Mouse (Mus musculus) skeletal muscle tissue, adult 2 months (tissue): ENCODE results near the gene Gnai2.
A peak's percentile ranks its signal among the peaks of the same experiment; 100 is the strongest.
"Not testable (repeated sequence)": the region's sequence is repeated elsewhere in the genome, so short reads cannot be mapped to it uniquely, and the experiment has no call there.

Experiments
- DNase-seq: peaks from one replicate; pipeline ENCODE4 v3.0.0-alpha.2; 2012; ENCODE audit warnings: low read depth, low spot score

The Gnai2 gene

GRCm38 (mm10) chr9:107587833-107588639 is 47.1 kb downstream of the Gnai2 start:
- peak; percentile 65 for DNase-seq

- DNase-seq = peak; percentile 97
These were observed 48.0 kb downstream of the Gnai2 start, which contains the start of gene Ifrd2 for GRCm38 (mm10) chr9:107586974-107587832. Gene Ifrd2 (plus strand): TSS chr9:107587642.

- no peak for DNase-seq
These were observed 48.7 kb downstream of the Gnai2 start for GRCm38 (mm10) chr9:107586504-107586903.

GRCm38 (mm10) chr9:107583174-107583573 is 52.0 kb downstream of the Gnai2 start:
- DNase-seq = no peak

GRCm38 (mm10) chr9:107582509-107583062 is 52.6 kb downstream of the Gnai2 start:
- DNase-seq = no peak

- DNase-seq = no peak
These were observed 53.6 kb downstream of the Gnai2 start for GRCm38 (mm10) chr9:107581584-107581983.

GRCm38 (mm10) chr9:107580501-107581317 is 54.5 kb downstream of the Gnai2 start, which contains the start of gene Hyal3:
Gene Hyal3 (plus strand): TSS chr9:107580818.
- peak; percentile 89 for DNase-seq

- DNase-seq = no peak
These were observed 55.9 kb downstream of the Gnai2 start for GRCm38 (mm10) chr9:107579023-107579900.

- no peak for DNase-seq
These were observed 56.6 kb downstream of the Gnai2 start, which contains the start of gene Naa80 for GRCm38 (mm10) chr9:107578587-107578986. Gene Naa80 (plus strand): TSS chr9:107578887.

GRCm38 (mm10) chr9:107577871-107578270 is 57.3 kb downstream of the Gnai2 start:
- no peak for DNase-seq

GRCm38 (mm10) chr9:107576357-107577107 is 58.6 kb downstream of the Gnai2 start, which contains the start of gene Hyal1:
Gene Hyal1 (plus strand): TSS chr9:107576927.
- peak; percentile 79 for DNase-seq

- no peak for DNase-seq
These were observed 59.4 kb downstream of the Gnai2 start for GRCm38 (mm10) chr9:107575579-107576356.

- not testable (repeated sequence) for DNase-seq
These were observed 61.4 kb downstream of the Gnai2 start for GRCm38 (mm10) chr9:107573774-107574173.

GRCm38 (mm10) chr9:107572327-107572662 is 62.9 kb downstream of the Gnai2 start:
- DNase-seq = no peak

GRCm38 (mm10) chr9:107571534-107572326 is 63.4 kb downstream of the Gnai2 start:
- DNase-seq = no peak

- DNase-seq = no peak
These were observed 64.3 kb downstream of the Gnai2 start for GRCm38 (mm10) chr9:107570845-107571244.

- DNase-seq = no peak
These were observed 65.2 kb downstream of the Gnai2 start for GRCm38 (mm10) chr9:107570016-107570415.

GRCm38 (mm10) chr9:107569270-107569669 is 65.9 kb downstream of the Gnai2 start:
- DNase-seq = no peak
